Mouse (Mus musculus) heart, embryonic 11.5 days (tissue): Measurements from ENCODE around the gene Loxl3. TPM values are rescaled to one million over a fixed set of nuclear protein-coding genes. Genes with fewer than 3 reads are reported as not detected.

ENCODE experiments used
- ATAC-seq: fragments of 200-750 bp; cut with Nextera tagmentation; replicated peaks from 2 replicates; pipeline ENCODE4 v1.8.0; 2017; ENCODE audit warnings: moderate library complexity; ENCODE audit not compliant: insufficient number of reproducible peaks, low FRiP score, low TSS enrichment
- H3K27ac ChIP-seq: fragments of 300-500 bp; sonication (generic); 2 replicates; pipeline ENCODE4 v1.5.1; 2014; ENCODE audit warnings: mild to moderate bottlenecking, low read depth, low read length
- H3K27me3 ChIP-seq: fragments of 300-500 bp; sonication (generic); 2 replicates; pipeline ENCODE4 v1.6.1; 2014; ENCODE audit warnings: mild to moderate bottlenecking, low read length, mixed read lengths; ENCODE audit not compliant: control insufficient read depth, insufficient read depth
- H3K36me3 ChIP-seq: fragments of 300-500 bp; sonication (generic); 2 replicates; pipeline ENCODE4 v1.6.1; 2014; ENCODE audit warnings: mild to moderate bottlenecking, low read length, moderate library complexity, mixed read lengths; ENCODE audit not compliant: control insufficient read depth, insufficient read depth
- H3K4me1 ChIP-seq: fragments of 300-500 bp; sonication (generic); 2 replicates; pipeline ENCODE4 v1.6.1; 2014; ENCODE audit warnings: low read length; ENCODE audit not compliant: control insufficient read depth, insufficient read depth
- H3K4me2 ChIP-seq: fragments of 300-500 bp; sonication (generic); 2 replicates; pipeline ENCODE4 v1.6.1; 2014; ENCODE audit warnings: mild to moderate bottlenecking, moderate library complexity
- H3K4me3 ChIP-seq: fragments of 300-500 bp; sonication (generic); 2 replicates; pipeline ENCODE4 v1.5.1; 2014; ENCODE audit warnings: low read depth, low read length
- H3K9ac ChIP-seq: fragments of 300-500 bp; sonication (generic); 2 replicates; pipeline ENCODE4 v1.6.1; 2014; ENCODE audit warnings: mild to moderate bottlenecking, low read depth, low read length, moderate library complexity
- H3K9me3 ChIP-seq: fragments of 300-500 bp; sonication (generic); replicated peaks from 2 replicates; pipeline ENCODE4 v1.6.1; 2016; ENCODE audit warnings: low read length; ENCODE audit not compliant: control insufficient read depth
- WGBS: fragments of 180-500 bp; shearing (Covaris S2); extraction: QIAGEN DNeasy Blood & Tissue Kit; methylation state at CpG from one replicate; pipeline ENCODE4 v1.1.7; 2014; ENCODE audit not compliant: insufficient replicate concordance; 5-methylcytosine and 5-hydroxymethylcytosine counted together
- polyA plus RNA-seq: library from polyadenylated mRNA; unstranded; fragments of >200 nt; fragmentation: Nextera tagmentation; extraction: Ambion mirVana; gene quantifications from 2 replicates; pipeline ENCODE4 v1.2.1, GENCODE M21; 2014

The Loxl3 gene
- polyA plus RNA-seq, 1 experiment from 2014 or later, result 4.5 TPM

GRCm38 (mm10) chr6:83080210-83080609 lies 46.2 kb downstream of the Loxl3 start:
- Histone ChIP-seq H3K4me1 (no peaks in the 10 kb centered on the region), H3K9ac (no peak overlapping the region), H3K9me3 (no peaks in the 10 kb centered on the region), H3K4me2 (no peak overlapping the region), H3K4me3 (no peak overlapping the region), H3K27me3 (peaks cover 52% of the 10 kb centered on the region), H3K27ac (no peak overlapping the region), H3K36me3 (0 out of 2 replicates have a peak, but pooled peaks cover 6% of the 10 kb centered on the region)
- ATAC-seq, result no peak
- 91% methylated on average over 5 of the region's 5 CpGs for WGBS

GRCm38 (mm10) chr6:83083497-83083896 lies 49.5 kb downstream of the Loxl3 start:
- no peak overlapping the region for H3K9ac ChIP-seq
- H3K4me3 ChIP-seq, result no peak overlapping the region
- WGBS, result 8% methylated on average over 5 of the region's 5 CpGs
- ATAC-seq, result no peak
- H3K4me1 ChIP-seq, result peaks cover 13% of the 10 kb centered on the region
- no peak overlapping the region for H3K27ac ChIP-seq
- H3K9me3 ChIP-seq, result no peaks in the 10 kb centered on the region
- no peak overlapping the region for H3K4me2 ChIP-seq
- H3K36me3 ChIP-seq, result 0 out of 2 replicates have a peak, but pooled peaks cover 6% of the 10 kb centered on the region
- peaks cover 65% of the 10 kb centered on the region for H3K27me3 ChIP-seq

GRCm38 (mm10) chr6:83084477-83084876 lies 50.5 kb downstream of the Loxl3 start:
- H3K9me3 ChIP-seq, result no peaks in the 10 kb centered on the region
- H3K27me3 ChIP-seq, result peaks cover 73% of the 10 kb centered on the region
- H3K9ac ChIP-seq, result no peak overlapping the region
- H3K4me2 ChIP-seq, result no peak overlapping the region
- 0 out of 2 replicates have a peak, but pooled peaks cover 6% of the 10 kb centered on the region for H3K36me3 ChIP-seq
- no peak overlapping the region for H3K27ac ChIP-seq
- no peak for ATAC-seq
- WGBS, result 13% methylated on average over 6 of the region's 6 CpGs
- peaks cover 13% of the 10 kb centered on the region for H3K4me1 ChIP-seq
- no peak overlapping the region for H3K4me3 ChIP-seq

- Histone ChIP-seq H3K36me3 (0 out of 2 replicates have a peak, but pooled peaks cover 3% of the 10 kb centered on the region), H3K9me3 (no peaks in the 10 kb centered on the region), H3K4me3 (peak within 1 kb of the TSS; percentile 41), H3K27me3 (peaks cover 85% of the 10 kb centered on the region), H3K4me2 (peak within 1 kb of the TSS; percentile 58), H3K27ac (no peak within 1 kb of the TSS), H3K9ac (0 out of 2 replicates have a peak within 1 kb of the TSS, but pooled peaks have one; percentile 22), H3K4me1 (peaks cover 13% of the 10 kb centered on the region)
- no peak for ATAC-seq
- WGBS, result 4% methylated on average over 42 of the region's 42 CpGs
Measured at GRCm38 (mm10) chr6:83086121-83087035, 52.4 kb downstream of the Loxl3 start, which contains the start of gene Lbx2. TSS of gene Lbx2 (plus strand) at chr6:83086367.

- Histone ChIP-seq H3K9ac (0 out of 2 replicates have a peak overlapping the region, but pooled peaks have one; percentile 31), H3K27me3 (peaks cover 79% of the 10 kb centered on the region), H3K4me1 (peaks cover 13% of the 10 kb centered on the region), H3K4me3 (peak overlapping the region; percentile 41), H3K9me3 (no peaks in the 10 kb centered on the region), H3K27ac (no peak overlapping the region), H3K4me2 (peak overlapping the region; percentile 58), H3K36me3 (no peaks in the 10 kb centered on the region)
- 2% methylated on average over 47 of the region's 47 CpGs for WGBS
- no peak for ATAC-seq
Measured at GRCm38 (mm10) chr6:83087205-83087925, 53.4 kb downstream of the Loxl3 start.

- H3K4me2 ChIP-seq, result peak overlapping the region; percentile 58
- ATAC-seq, result no peak
- H3K27me3 ChIP-seq, result peaks cover 74% of the 10 kb centered on the region
- no peaks in the 10 kb centered on the region for H3K9me3 ChIP-seq
- 9% methylated on average over 9 of the region's 9 CpGs for WGBS
- H3K36me3 ChIP-seq, result no peaks in the 10 kb centered on the region
- H3K9ac ChIP-seq, result 0 out of 2 replicates have a peak overlapping the region, but pooled peaks have one; percentile 31
- H3K27ac ChIP-seq, result no peak overlapping the region
- peaks cover 13% of the 10 kb centered on the region for H3K4me1 ChIP-seq
- peak overlapping the region; percentile 41 for H3K4me3 ChIP-seq
Measured at GRCm38 (mm10) chr6:83087926-83088260, 53.9 kb downstream of the Loxl3 start.

GRCm38 (mm10) chr6:83092416-83093127 lies 58.6 kb downstream of the Loxl3 start:
- Histone ChIP-seq H3K4me3 (no peak overlapping the region), H3K9me3 (no peaks in the 10 kb centered on the region), H3K27me3 (peaks cover 31% of the 10 kb centered on the region), H3K36me3 (no peaks in the 10 kb centered on the region), H3K4me1 (peaks cover 4% of the 10 kb centered on the region), H3K4me2 (no peak overlapping the region), H3K9ac (no peak overlapping the region), H3K27ac (no peak overlapping the region)
- 32% methylated on average over 6 of the region's 6 CpGs for WGBS
- no peak for ATAC-seq

- Histone ChIP-seq H3K9me3 (no peaks in the 10 kb centered on the region), H3K4me3 (no peak overlapping the region), H3K4me1 (0 out of 2 replicates have a peak, but pooled peaks cover under 1% of the 10 kb centered on the region), H3K27ac (no peak overlapping the region), H3K9ac (no peak overlapping the region), H3K36me3 (no peaks in the 10 kb centered on the region), H3K4me2 (no peak overlapping the region), H3K27me3 (peaks cover 2% of the 10 kb centered on the region; the same call in 1 of the 2 replicates)
- 35% methylated on average over 6 of the region's 6 CpGs for WGBS
- no peak for ATAC-seq
Measured at GRCm38 (mm10) chr6:83095968-83096367, 62.0 kb downstream of the Loxl3 start.
